21 mouse cellular contexts compared by ENCODE assay signal in genomic region chr17:6118861-6119260, GRCm38 (mm10). TPM values are rescaled to one million over a fixed set of nuclear protein-coding genes. Genes with fewer than 3 reads are reported as not detected.
A peak's percentile ranks its signal among the peaks of the same experiment; 100 is the strongest.
DNase-seq lines count a peak whose midpoint lies in the region; TF ChIP-seq lines count a peak whose summit lies in the region.
"Had no signal": no experiment of that assay in that cellular context is flagged by ENCODE, and none has a peak within 500 bp of the region (broad histone marks: within the 10 kb centered on the region; RNA-seq: fewer than 3 reads in every experiment).

No protein-coding gene starts in this region.

- DNase-seq in layer of hippocampus, adult 11-12 months (ENCODE audit: low spot score) = peak; percentile 18
- no peak for DNase-seq in layer of hippocampus, postnatal 36 days
- DNase-seq in cerebellum, adult 11 months = peak; percentile 78
- DNase-seq in cerebellum, adult 8-10 months = peak; percentile 81
- DNase-seq in cerebellum, postnatal 36 days = peak; percentile 72 to 79
- DNase-seq in thymus, adult 18-20 months = no peak
- DNase-seq in frontal cortex, adult 2 months (ENCODE audit: extremely low spot score in 1 of 2, low spot score in 1 of 2) = no peak
- DNase-seq in thymus, adult 2 months = no peak
- DNase-seq: adrenal gland, postnatal 36 days; gastrocnemius, postnatal 36 days; kidney, postnatal 25 days; liver, postnatal 0 days; lung, postnatal 10 days; right cerebral cortex, adult 18-20 months; right cerebral cortex, postnatal 4 days; thymus, postnatal 36 days had no signal

- 98% methylated on average over 4 of the region's 4 CpGs for WGBS in thymus, adult 2 months

- H3K27ac ChIP-seq in thymus, adult 2 months (ENCODE audit: control insufficient read depth, insufficient read depth, low read length) = no peak overlapping the region
- H3K27ac ChIP-seq: forebrain, embryonic 12.5 days; heart, embryonic 10.5 days; hindbrain, embryonic 15.5 days; midbrain, embryonic 13.5 days; neural tube, embryonic 12.5 days had no signal

- TF ChIP-seq CTCF in thymus, adult 2 months (IDR thresholded peaks at IDR 0.05; ENCODE audit: borderline replicate concordance, control insufficient read depth, extremely low read depth, insufficient read depth, low read length, poor library complexity) = no peak

- H3K27me3 ChIP-seq in thymus, adult 2 months (ENCODE audit: control insufficient read depth, insufficient read depth, low read length) = no peaks in the 10 kb centered on the region
- H3K27me3 ChIP-seq: forebrain, embryonic 12.5 days; hindbrain, embryonic 15.5 days; midbrain, embryonic 13.5 days; neural tube, embryonic 12.5 days had no signal

- no peak for TF ChIP-seq POLR2A in thymus, adult 2 months (IDR thresholded peaks at IDR 0.05; ENCODE audit: control insufficient read depth, extremely low read depth, insufficient read depth, low read length, poor library complexity)

- no peaks in the 10 kb centered on the region for H3K4me1 ChIP-seq in thymus, adult 2 months (replicated peaks; ENCODE audit: control insufficient read depth, insufficient read depth, low read length)
- H3K4me1 ChIP-seq: forebrain, embryonic 12.5 days; neural tube, embryonic 12.5 days had no signal

- H3K4me3 ChIP-seq in thymus, adult 2 months (ENCODE audit: control insufficient read depth, insufficient read depth, low read length) = no peak overlapping the region
- H3K4me3 ChIP-seq: forebrain, embryonic 12.5 days; heart, embryonic 10.5 days; hindbrain, embryonic 15.5 days; midbrain, embryonic 13.5 days; neural tube, embryonic 12.5 days had no signal

- peaks cover 5% of the 10 kb centered on the region; the same call in 1 of the 2 replicates for H3K36me3 ChIP-seq in thymus, adult 2 months (ENCODE audit: control insufficient read depth, insufficient read depth, low read length)

RNA-seq across cellular contexts. Expression of gene Tulp4, which starts 12.6 kb away (rescaled TPM):
- total RNA-seq in layer of hippocampus, postnatal 36 days (2021) = 100 to 1,000 TPM; 291 to 299 TPM
- 80.7 and 83.5 TPM in 2 replicates for polyA plus RNA-seq in frontal cortex, adult 2 months (2012; rRNA removed)
- polyA plus RNA-seq in thymus, adult 2 months (2012; rRNA removed) = 58.8 and 62.9 TPM in 2 replicates

RNA-seq across cellular contexts. Expression of gene Gtf2h5, which starts 39.3 kb away (rescaled TPM):
- 100 to 1,000 TPM; 123 to 136 TPM for total RNA-seq in layer of hippocampus, postnatal 36 days (2021)
- polyA plus RNA-seq in frontal cortex, adult 2 months (2012; rRNA removed) = 78.0 and 84.1 TPM in 2 replicates
- polyA plus RNA-seq in thymus, adult 2 months (2012; rRNA removed) = 15.1 and 21.3 TPM in 2 replicates

RNA-seq across cellular contexts. Expression of gene Serac1, which starts 39.3 kb away (rescaled TPM):
- 10 to 100 TPM; 16.0 to 18.2 TPM for total RNA-seq in layer of hippocampus, postnatal 36 days (2021)
- polyA plus RNA-seq in frontal cortex, adult 2 months (2012; rRNA removed) = 22.5 and 22.7 TPM in 2 replicates
- polyA plus RNA-seq in thymus, adult 2 months (2012; rRNA removed) = 6.2 and 7.0 TPM in 2 replicates

Comparison
In these comparisons a context has a peak if more than half of its experiments do, and no peak if none do; other contexts are left out.
1. DNase-seq: peak in layer of hippocampus, adult 11-12 months (single experiment), cerebellum, adult 11 months (single experiment), cerebellum, adult 8-10 months (single experiment) and cerebellum, postnatal 36 days (2 of 2); none in layer of hippocampus, postnatal 36 days (0 of 2), thymus, adult 18-20 months (0 of 2), frontal cortex, adult 2 months (0 of 2) and thymus, adult 2 months (single experiment).